Mouse (Mus musculus) retina, postnatal 1 day (tissue): ENCODE data around the gene Lrrc14b.

Source experiments
- DNase-seq: peaks from one replicate; pipeline ENCODE4 v3.0.0-alpha.2; 2012

Gene Lrrc14b

DNA sequence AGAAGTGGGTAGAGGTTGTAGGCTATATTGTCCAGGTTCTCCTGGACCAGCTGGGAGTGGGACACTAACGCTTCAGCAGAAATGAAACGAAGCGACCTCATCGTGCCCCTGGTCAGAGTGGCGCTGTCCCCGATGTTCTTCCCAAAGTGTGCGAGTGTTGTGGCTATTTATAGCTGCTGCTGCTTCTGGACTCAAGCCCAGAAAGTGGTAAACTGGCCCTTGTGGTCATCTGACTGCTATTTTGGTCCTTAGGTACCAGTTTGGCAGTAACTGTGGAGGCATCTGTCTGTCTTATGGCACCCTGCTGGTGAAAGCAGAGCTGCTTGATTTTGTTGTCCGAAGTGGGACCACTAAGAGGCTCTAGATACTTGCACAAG, at the start of gene Lrrc14b:
TSS of gene Lrrc14b (minus strand) at position 147 of the 377 bp plus-strand sequence.
- DNase-seq, result no peak

- DNase-seq, result peak; percentile 16
Measured at GRCm38 (mm10) chr13:74399298-74399839, 35.6 kb upstream of the Lrrc14b start, which contains the start of gene Ftl1-ps1. Gene Ftl1-ps1, plus strand, starts transcription at chr13:74399694.

- DNase-seq, result peak; percentile 7
Measured at GRCm38 (mm10) chr13:74391156-74391555, 27.4 kb upstream of the Lrrc14b start.

- peak; percentile 74 for DNase-seq
Measured at GRCm38 (mm10) chr13:74390371-74390990, 26.7 kb upstream of the Lrrc14b start, which contains the start of gene Zfp72. Gene Zfp72, minus strand, starts transcription at chr13:74390836.

DNA sequence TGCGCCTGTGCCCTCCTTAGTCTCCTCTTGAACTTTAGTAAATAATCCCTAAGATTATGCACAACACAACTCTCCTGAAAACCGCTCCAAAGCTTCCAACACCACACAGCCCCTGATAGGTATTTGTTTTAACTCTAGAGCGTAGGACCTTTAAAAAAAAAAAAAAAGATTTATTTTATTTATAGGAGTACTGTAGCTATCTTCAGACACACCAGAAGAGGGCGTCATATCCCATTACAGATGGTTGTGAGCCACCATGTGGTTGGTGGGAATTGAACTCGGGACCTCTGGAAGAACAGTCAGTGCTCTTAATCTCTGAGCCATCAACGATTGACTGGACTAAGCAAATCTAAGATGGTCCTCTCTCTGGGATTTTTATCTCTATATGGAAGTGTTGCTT, 25.9 kb upstream of the Lrrc14b start:
- DNase-seq, result no peak

- DNase-seq, result peak; percentile 22
Measured at GRCm38 (mm10) chr13:74382289-74382688, 18.5 kb upstream of the Lrrc14b start.

GRCm38 (mm10) chr13:74381533-74382276, 17.9 kb upstream of the Lrrc14b start:
- peak; percentile 12 for DNase-seq

- no peak for DNase-seq
Measured at GRCm38 (mm10) chr13:74363176-74363858, 488 bp downstream of the Lrrc14b start.

DNA sequence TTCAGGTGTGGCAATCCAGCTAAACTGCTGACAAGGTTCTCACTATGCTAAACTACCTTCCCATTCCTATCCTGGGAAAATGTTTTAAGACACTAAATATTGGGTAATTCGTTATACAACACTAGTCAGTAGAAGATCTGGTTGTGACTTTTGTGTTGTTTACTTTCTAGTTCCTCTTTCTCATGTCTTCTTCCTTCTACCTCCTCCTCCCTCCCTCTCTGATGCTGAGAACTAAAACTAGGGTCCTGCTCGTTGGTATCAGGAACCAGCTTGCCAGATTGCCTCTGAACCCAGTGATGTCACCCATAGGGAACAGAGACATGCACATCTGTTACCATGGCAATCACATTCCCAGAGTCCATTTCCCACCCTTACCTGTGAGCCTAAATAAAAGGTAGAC, 1.6 kb downstream of the Lrrc14b start:
- DNase-seq, result no peak

DNA sequence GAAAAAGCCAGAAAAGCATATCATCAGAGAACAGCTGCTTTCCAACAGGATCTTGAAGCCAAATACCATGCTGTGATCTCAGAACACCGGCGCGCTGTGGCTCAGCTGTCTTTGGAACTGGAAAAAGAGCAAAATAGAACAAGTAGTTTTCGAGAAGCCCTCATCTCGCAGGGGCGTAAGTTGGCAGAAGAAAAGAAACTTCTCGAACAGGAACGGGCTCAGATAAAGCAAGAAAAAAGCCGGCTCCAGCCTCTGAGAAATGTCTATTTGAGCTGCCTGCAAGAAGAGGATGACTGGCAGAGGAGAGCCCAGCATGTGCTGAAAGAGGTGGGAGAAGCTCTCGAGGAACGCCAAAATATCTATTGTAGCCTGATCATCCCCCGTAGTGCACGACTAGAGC, 7.3 kb downstream of the Lrrc14b start:
- no peak for DNase-seq

DNA sequence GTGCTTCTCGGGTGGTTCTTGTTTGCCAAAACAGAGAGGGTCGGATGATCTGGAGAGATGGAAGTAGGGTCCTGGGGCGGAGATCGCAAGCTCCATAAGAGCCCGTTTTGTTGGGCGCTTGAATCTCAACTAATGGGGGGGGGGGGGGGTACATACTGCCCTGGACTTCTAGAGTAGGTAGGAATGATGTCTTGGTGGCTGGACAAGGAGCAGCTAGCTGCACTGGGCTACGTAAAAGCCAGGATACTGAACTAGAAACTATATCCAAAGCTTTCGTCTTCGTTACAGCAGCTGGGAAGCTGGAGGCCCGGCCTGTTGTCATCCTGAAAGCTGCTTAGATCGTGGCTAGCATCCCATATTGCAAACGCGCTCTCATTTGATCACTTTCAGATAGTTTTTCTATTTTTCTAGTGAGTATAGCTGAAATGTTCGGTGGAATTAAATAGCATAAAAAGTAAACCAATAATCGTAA, 13.3 kb downstream of the Lrrc14b start:
- no peak for DNase-seq

DNA sequence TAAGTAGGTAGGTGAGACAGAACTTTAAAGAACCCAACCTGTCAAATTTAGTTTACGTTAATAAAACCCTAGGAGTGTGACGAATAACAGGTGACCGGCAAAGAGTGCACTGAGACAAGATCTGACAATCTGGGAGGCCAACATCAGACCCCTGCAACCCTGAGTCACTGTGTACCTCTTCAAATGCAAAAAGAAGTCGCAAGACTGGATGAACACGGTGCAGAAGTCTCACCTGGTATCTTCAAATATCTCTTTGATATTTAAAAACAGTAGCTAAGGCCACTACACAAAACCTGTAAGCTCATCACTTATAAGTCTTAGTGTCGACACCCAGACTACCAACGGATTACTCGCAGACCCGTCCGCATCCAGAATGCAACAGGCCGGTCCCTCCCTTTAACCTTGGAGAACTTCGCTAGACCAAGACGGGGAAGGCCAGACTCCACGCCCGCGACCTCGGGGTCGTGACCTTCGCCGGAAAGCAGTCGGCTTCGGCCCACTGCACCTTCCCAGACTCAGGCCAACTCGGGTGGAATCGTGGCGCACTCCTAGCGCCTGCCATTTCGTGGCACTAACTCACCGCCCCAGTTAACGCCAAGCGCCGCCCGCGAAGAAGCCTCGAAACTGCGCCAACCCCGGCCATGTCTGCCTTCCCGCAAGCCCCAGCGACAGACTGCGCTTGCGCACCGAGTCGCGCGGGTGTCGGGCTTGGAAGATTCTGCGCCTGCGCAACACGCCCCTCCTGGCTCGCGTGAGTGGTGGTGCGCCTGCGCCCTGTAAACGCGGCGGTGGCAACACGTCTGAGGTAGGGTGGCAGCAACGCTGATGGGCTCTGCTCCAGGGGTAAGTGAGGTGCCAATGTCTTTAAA, 14.0 kb downstream of the Lrrc14b start, which contains the start of the genes Sdha and Ccdc127:
TSS of gene Sdha (minus strand) at position 715 of the 869 bp plus-strand sequence.
TSS of gene Ccdc127 (plus strand) at position 744 of the 869 bp plus-strand sequence.
- peak; percentile 98 for DNase-seq

- DNase-seq, result peak; percentile 66
Measured at GRCm38 (mm10) chr13:74341036-74341435, 22.8 kb downstream of the Lrrc14b start.

DNA sequence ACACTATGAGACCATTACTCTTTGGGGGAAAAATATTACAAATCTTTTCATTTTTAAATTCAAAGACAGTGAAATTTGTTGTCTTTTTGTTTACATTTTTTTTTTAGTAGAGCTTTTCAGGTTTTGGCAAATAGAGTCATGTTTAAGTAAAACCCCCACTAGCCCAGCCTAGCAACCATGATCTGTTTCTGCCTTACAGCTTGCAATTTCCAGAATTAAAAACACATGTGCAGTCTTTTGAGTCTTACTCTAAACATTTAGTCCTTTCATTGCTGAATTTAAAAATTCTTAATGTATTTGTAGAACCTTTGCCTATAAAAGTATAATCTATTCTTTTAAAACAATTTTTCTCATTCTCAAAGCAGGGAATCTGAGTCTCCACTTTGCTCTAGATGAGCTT, 34.5 kb downstream of the Lrrc14b start:
- no peak for DNase-seq

GRCm38 (mm10) chr13:74317170-74317849, 46.5 kb downstream of the Lrrc14b start, which contains the start of gene Pdcd6:
Gene Pdcd6, minus strand, starts transcription at chr13:74317580.
- peak; percentile 95 for DNase-seq

DNA sequence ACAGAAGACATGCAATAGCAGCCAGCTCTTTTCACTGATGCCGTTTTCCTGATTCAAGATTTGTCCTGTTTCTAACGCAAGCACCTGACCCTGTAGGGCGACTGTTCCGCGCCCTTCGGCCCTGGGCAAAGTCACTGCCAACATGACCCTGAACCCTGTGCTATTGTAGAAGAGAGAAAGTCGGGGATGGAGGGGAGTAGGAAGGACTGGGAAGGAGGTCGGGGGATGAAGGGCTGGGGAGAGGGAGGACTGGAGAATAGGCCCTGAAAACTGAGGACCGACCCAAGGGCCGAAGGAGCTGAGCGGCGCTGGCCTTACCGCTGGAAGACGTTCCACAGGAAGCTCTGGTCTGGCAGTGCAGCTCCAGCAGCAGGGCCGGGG, 47.0 kb downstream of the Lrrc14b start:
- no peak for DNase-seq

GRCm38 (mm10) chr13:74316386-74316785, 47.4 kb downstream of the Lrrc14b start:
- no peak for DNase-seq

- DNase-seq, result no peak
Measured at GRCm38 (mm10) chr13:74314616-74315015, 49.2 kb downstream of the Lrrc14b start.
